Mouse (Mus musculus) midbrain, embryonic 15.5 days (tissue): ENCODE measurements at regions not wholly inside any gene's neighbourhood (a gene's known extent, or its start where the extent isn't known, plus 50 kb on each side); places are given as distances from the start of the nearest gene placed in this dataset.

Experiments
- ATAC-seq: fragments of 200-750 bp; cut with Nextera tagmentation; replicated peaks from 2 replicates; pipeline ENCODE4 v1.8.0; 2017; ENCODE audit warnings: moderate TSS enrichment
- H3K27ac ChIP-seq: fragments of 300-500 bp; sonication (generic); 2 replicates; pipeline ENCODE4 v1.5.1; 2015; ENCODE audit warnings: mild to moderate bottlenecking, inconsistent platforms
- H3K27me3 ChIP-seq: fragments of 300-500 bp; sonication (generic); replicated peaks from 2 replicates; pipeline ENCODE4 v1.6.1; 2015; ENCODE audit warnings: inconsistent platforms
- H3K36me3 ChIP-seq: fragments of 300-500 bp; sonication (generic); replicated peaks from 2 replicates; pipeline ENCODE4 v1.6.1; 2015; ENCODE audit warnings: inconsistent platforms
- H3K4me1 ChIP-seq: fragments of 300-500 bp; sonication (generic); 2 replicates; pipeline ENCODE4 v1.6.1; 2015; ENCODE audit warnings: inconsistent platforms
- H3K4me2 ChIP-seq: fragments of 300-500 bp; sonication (generic); 2 replicates; pipeline ENCODE4 v1.6.1; 2015; ENCODE audit warnings: inconsistent platforms, mild to moderate bottlenecking, moderate library complexity
- H3K4me3 ChIP-seq: fragments of 300-500 bp; sonication (generic); 2 replicates; pipeline ENCODE4 v1.5.1; 2015; ENCODE audit warnings: mild to moderate bottlenecking, inconsistent platforms
- H3K9ac ChIP-seq: fragments of 300-500 bp; sonication (generic); 2 replicates; pipeline ENCODE4 v1.6.1; 2015; ENCODE audit warnings: mild to moderate bottlenecking, inconsistent platforms
- H3K9me3 ChIP-seq: fragments of 300-500 bp; sonication (generic); 2 replicates; pipeline ENCODE4 v1.6.1; 2016; ENCODE audit warnings: inconsistent platforms
- WGBS: fragments of 180-500 bp; shearing (Covaris S2); methylation state at CpG from one replicate; pipeline ENCODE4 v1.1.7; 2015; ENCODE audit warnings: mixed read lengths; 5-methylcytosine and 5-hydroxymethylcytosine counted together

DNA sequence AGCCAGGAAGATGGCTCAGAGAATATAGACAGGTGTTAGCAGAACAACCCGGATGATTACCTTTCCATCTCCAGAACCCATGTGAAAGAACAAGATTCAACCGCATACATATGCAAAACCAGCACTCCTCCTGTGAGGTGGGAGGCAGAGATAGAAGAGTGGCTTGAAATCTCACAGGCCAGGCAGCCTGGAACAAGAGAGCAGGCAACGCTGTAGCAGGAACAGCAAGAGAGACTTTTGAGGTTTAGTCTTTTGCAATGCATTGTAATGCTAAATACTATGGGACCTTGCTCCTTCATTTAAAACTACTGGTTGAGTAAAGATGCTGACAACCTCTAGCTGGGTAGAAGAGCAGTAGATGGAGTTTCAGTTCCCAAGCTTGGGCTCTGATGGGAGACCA lies 193.5 kb upstream of the Tll1 start:
- 54% methylated on average over 3 of the region's 3 CpGs for WGBS
- ATAC-seq, result no peak

GRCm38 (mm10) chr8:64397876-64398275 lies 191.8 kb upstream of the Tll1 start:
- WGBS, result 87% methylated on average over 4 of the region's 4 CpGs
- no peaks in the 10 kb centered on the region for H3K36me3 ChIP-seq

More for the DNA sequence above, 193.5 kb upstream of the Tll1 start:
- Histone ChIP-seq H3K9me3 (no peaks in the 10 kb centered on the region), H3K4me2 (no peak overlapping the region), H3K27me3 (no peaks in the 10 kb centered on the region), H3K27ac (no peak overlapping the region), H3K4me1 (no peaks in the 10 kb centered on the region), H3K9ac (no peak overlapping the region), H3K36me3 (no peaks in the 10 kb centered on the region), H3K4me3 (no peak overlapping the region)

GRCm38 (mm10) chr8:64395816-64396215 lies 189.7 kb upstream of the Tll1 start:
- Histone ChIP-seq H3K4me3 (no peak overlapping the region), H3K27me3 (no peaks in the 10 kb centered on the region), H3K4me1 (no peaks in the 10 kb centered on the region), H3K9ac (no peak overlapping the region), H3K4me2 (no peak overlapping the region), H3K27ac (no peak overlapping the region), H3K9me3 (no peaks in the 10 kb centered on the region), H3K36me3 (no peaks in the 10 kb centered on the region)
- 85% methylated on average over 5 of the region's 5 CpGs for WGBS
- no peak for ATAC-seq

More at GRCm38 (mm10) chr8:64397876-64398275, 191.8 kb upstream of the Tll1 start:
- ATAC-seq, result no peak
- Histone ChIP-seq H3K27ac (no peak overlapping the region), H3K9me3 (no peaks in the 10 kb centered on the region), H3K4me2 (no peak overlapping the region), H3K4me1 (no peaks in the 10 kb centered on the region), H3K9ac (no peak overlapping the region), H3K27me3 (no peaks in the 10 kb centered on the region), H3K4me3 (no peak overlapping the region)

DNA sequence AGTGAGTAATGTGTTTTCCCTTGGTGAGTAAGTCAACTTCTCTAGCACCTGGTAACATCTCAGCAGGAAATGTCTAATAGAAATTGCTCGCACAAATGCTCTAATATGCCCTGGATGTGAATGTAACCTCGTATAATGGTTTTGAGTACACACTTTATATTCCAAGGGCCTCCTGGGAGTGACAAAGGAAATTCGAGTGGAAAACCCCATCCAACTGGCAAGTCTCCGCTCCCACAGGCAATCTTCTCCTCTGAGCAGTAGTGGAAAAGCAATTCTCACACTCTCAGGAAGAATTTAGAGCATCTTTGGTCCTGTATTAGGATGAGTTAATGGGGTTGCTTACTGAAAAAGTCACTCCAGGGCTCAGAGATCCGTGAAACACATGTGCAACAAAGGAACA lies 183.4 kb upstream of the Tll1 start:
- Histone ChIP-seq H3K27ac (no peak overlapping the region), H3K9me3 (no peaks in the 10 kb centered on the region), H3K36me3 (no peaks in the 10 kb centered on the region), H3K4me3 (no peak overlapping the region), H3K27me3 (no peaks in the 10 kb centered on the region), H3K4me1 (no peaks in the 10 kb centered on the region), H3K4me2 (no peak overlapping the region), H3K9ac (no peak overlapping the region)
- 69% methylated on average over 5 of the region's 5 CpGs for WGBS
- no peak for ATAC-seq

DNA sequence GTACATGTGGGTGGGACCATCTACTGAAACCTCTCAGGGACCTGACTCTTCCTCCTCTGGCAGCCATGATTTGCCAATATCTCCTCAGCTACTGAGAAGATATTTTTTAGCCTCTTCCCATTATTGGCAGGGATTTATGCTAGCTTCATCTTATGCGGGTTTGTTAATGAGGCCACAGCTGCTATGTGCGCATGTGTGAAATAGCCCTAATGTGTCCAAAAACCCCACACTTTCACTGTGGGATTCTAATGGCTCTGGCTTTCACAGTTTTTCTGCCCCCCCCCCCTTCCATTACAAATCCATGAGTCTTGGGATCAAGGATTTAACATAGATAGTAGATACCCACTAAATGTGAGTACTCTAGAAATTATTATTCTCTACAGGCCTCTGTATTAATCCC lies 182.2 kb upstream of the Tll1 start:
- no peak overlapping the region for H3K4me3 ChIP-seq

DNA sequence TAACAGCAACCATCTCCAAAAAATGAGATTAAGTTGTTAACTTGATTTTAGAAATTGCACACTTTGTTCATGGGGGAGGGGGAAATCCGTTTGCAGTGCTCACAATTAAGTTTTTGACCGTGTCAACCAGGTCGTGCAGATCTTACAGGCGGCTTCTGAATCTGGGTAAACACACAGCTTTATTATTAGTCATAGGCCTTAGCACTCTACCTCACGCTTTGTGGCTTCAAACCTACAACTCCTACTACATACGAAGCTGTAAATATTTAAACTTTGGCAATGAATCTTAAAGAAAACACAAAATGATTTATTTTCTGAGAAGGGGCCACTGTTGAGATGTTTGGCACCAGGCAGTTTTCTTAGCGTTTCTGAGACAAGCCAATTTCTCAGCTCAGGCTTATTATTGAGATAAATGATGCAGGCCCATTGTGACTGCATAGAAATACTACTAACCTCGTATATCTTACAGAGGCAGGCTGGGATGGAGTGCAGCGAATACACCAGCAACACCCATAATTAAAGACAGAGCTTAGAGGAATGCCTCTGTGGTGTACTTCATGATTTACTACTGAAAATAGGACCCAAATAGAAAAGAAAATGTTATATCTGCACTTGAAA lies 173.8 kb upstream of the Tll1 start:
- no peak overlapping the region for H3K9ac ChIP-seq
- 87% methylated on average over 9 of the region's 9 CpGs for WGBS
- H3K4me2 ChIP-seq, result no peak overlapping the region
- no peak overlapping the region for H3K4me3 ChIP-seq
- no peaks in the 10 kb centered on the region for H3K27me3 ChIP-seq
- H3K36me3 ChIP-seq, result no peaks in the 10 kb centered on the region
- no peak for ATAC-seq
- H3K27ac ChIP-seq, result no peak overlapping the region
- no peaks in the 10 kb centered on the region for H3K4me1 ChIP-seq
- H3K9me3 ChIP-seq, result no peaks in the 10 kb centered on the region

More for the DNA sequence above, 182.2 kb upstream of the Tll1 start:
- H3K27me3 ChIP-seq, result no peaks in the 10 kb centered on the region
- ATAC-seq, result no peak
- H3K9me3 ChIP-seq, result no peaks in the 10 kb centered on the region
- WGBS, result 78% methylated on average over 2 of the region's 2 CpGs
- H3K36me3 ChIP-seq, result no peaks in the 10 kb centered on the region
- no peaks in the 10 kb centered on the region for H3K4me1 ChIP-seq
- no peak overlapping the region for H3K27ac ChIP-seq
- no peak overlapping the region for H3K4me2 ChIP-seq
- no peak overlapping the region for H3K9ac ChIP-seq

DNA sequence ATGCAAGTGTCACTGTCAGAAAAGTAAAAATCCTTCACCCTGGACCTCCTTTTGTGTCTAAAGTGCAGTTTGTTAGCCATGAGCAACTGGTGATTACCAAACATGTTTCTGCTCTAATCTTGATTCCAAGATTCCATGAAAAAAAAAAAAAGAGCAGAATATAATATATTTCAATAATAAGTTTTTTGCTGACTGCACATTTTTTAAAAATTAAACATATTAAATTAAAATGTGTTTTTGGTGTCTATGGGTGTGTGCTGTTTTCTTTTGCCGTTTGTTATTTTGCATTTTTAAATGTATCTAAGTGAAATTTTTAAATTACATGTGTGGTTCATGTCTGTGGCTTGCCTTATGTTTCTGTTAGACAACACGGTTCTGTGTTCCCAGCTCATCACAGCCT lies 171.8 kb upstream of the Tll1 start:
- no peaks in the 10 kb centered on the region for H3K4me1 ChIP-seq
- WGBS, result 80% methylated on average over 2 of the region's 2 CpGs
- ATAC-seq, result no peak
- H3K27me3 ChIP-seq, result no peaks in the 10 kb centered on the region
- no peaks in the 10 kb centered on the region for H3K36me3 ChIP-seq
- no peaks in the 10 kb centered on the region for H3K9me3 ChIP-seq
- no peak overlapping the region for H3K27ac ChIP-seq
- no peak overlapping the region for H3K4me3 ChIP-seq
- no peak overlapping the region for H3K4me2 ChIP-seq
- no peak overlapping the region for H3K9ac ChIP-seq

DNA sequence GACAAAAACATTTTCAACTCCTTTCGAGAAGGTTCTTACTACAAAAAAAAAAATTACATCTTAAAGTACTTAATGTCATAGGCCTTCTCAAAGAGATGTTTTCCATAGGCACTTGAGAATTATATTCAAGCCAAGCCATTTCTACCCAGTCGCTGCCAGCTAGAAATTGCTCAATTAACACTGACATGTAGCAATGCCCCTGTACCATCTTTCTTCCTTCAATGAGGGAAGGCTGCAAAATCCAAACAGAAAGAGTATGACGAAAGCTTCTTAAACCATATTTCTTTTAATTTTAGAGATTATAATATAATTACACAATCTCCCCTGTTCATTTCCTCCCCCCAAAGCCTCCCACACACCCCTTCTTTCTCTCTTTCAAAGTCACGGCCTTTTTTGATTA lies 169.4 kb upstream of the Tll1 start:
- H3K9me3 ChIP-seq, result no peaks in the 10 kb centered on the region
- no peaks in the 10 kb centered on the region for H3K4me1 ChIP-seq
- H3K9ac ChIP-seq, result no peak overlapping the region
- H3K27me3 ChIP-seq, result no peaks in the 10 kb centered on the region
- 90% methylated on average over 4 of the region's 4 CpGs for WGBS
- no peaks in the 10 kb centered on the region for H3K36me3 ChIP-seq
- H3K4me3 ChIP-seq, result no peak overlapping the region
- no peak for ATAC-seq
- no peak overlapping the region for H3K27ac ChIP-seq
- no peak overlapping the region for H3K4me2 ChIP-seq

- H3K27ac ChIP-seq, result no peak overlapping the region
- no peak overlapping the region for H3K4me3 ChIP-seq
- H3K9ac ChIP-seq, result no peak overlapping the region
- no peaks in the 10 kb centered on the region for H3K4me1 ChIP-seq
- no peaks in the 10 kb centered on the region for H3K9me3 ChIP-seq
- 75% methylated on average over 5 of the region's 5 CpGs for WGBS
- ATAC-seq, result no peak
- no peaks in the 10 kb centered on the region for H3K27me3 ChIP-seq
- no peak overlapping the region for H3K4me2 ChIP-seq
- no peaks in the 10 kb centered on the region for H3K36me3 ChIP-seq
Observed at GRCm38 (mm10) chr8:64374980-64375379, 168.9 kb upstream of the Tll1 start.

GRCm38 (mm10) chr8:64369973-64370372 lies 163.9 kb upstream of the Tll1 start:
- ATAC-seq, result no peak
- Histone ChIP-seq H3K9me3 (no peaks in the 10 kb centered on the region), H3K36me3 (no peaks in the 10 kb centered on the region), H3K4me2 (no peak overlapping the region), H3K27ac (no peak overlapping the region), H3K4me1 (no peaks in the 10 kb centered on the region), H3K27me3 (no peaks in the 10 kb centered on the region), H3K4me3 (no peak overlapping the region), H3K9ac (no peak overlapping the region)
- WGBS, result 41% methylated on average over 6 of the region's 6 CpGs

GRCm38 (mm10) chr8:64367906-64368305 lies 161.8 kb upstream of the Tll1 start:
- 97% methylated on average over 4 of the region's 4 CpGs for WGBS
- Histone ChIP-seq H3K9ac (no peak overlapping the region), H3K4me1 (no peaks in the 10 kb centered on the region), H3K9me3 (no peaks in the 10 kb centered on the region), H3K4me3 (no peak overlapping the region), H3K36me3 (no peaks in the 10 kb centered on the region), H3K27me3 (no peaks in the 10 kb centered on the region), H3K4me2 (no peak overlapping the region), H3K27ac (no peak overlapping the region)
- no peak for ATAC-seq

- Histone ChIP-seq H3K4me2 (no peak overlapping the region), H3K27me3 (no peaks in the 10 kb centered on the region), H3K36me3 (no peaks in the 10 kb centered on the region), H3K4me1 (no peaks in the 10 kb centered on the region), H3K27ac (no peak overlapping the region), H3K4me3 (no peak overlapping the region), H3K9ac (no peak overlapping the region), H3K9me3 (no peaks in the 10 kb centered on the region)
- WGBS, result 68% methylated on average over 9 of the region's 9 CpGs
- no peak for ATAC-seq
Observed at GRCm38 (mm10) chr8:64366974-64367266, 160.8 kb upstream of the Tll1 start.

DNA sequence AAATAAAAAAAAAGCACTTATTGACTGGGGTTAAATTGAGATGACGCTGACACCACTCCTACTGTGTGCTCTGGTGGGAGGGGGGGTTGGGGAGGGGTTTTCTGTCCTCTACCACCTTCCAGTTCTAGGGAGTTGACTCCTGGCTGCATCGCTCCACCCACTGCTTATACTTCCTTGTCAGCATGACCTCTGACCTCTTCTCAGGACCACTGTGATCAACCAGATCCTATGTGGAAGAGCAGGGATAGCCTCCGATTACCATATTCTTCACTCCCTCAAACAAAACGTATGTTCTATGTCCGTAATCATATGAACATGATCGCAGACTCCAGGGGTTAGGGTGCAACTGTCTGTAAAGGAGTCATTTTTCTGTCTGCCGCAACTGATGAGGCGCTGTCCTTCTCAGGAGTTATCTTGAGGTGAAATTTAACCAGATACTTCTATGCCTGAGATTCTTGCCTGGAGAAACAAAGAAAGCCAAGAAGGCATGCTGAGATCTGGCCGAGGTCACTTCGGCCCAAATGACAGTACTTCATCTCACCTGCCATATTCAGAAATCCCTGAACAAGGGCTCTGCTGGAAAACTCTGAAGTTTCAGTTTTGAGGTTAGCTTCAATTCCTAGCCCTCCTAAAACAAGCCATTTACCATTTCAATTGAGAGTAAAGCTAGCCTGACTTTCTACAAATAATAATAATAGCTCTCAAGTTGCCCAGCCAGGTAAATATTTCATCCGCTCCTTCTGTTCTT lies 160.3 kb upstream of the Tll1 start:
- WGBS, result 84% methylated on average over 11 of the region's 11 CpGs
- Histone ChIP-seq H3K4me3 (no peak overlapping the region), H3K36me3 (no peaks in the 10 kb centered on the region), H3K27me3 (no peaks in the 10 kb centered on the region), H3K4me1 (no peaks in the 10 kb centered on the region), H3K9me3 (no peaks in the 10 kb centered on the region), H3K4me2 (no peak overlapping the region), H3K9ac (no peak overlapping the region), H3K27ac (no peak overlapping the region)
- ATAC-seq, result no peak
